Mouse (Mus musculus): ENCODE measurements around the gene Nrd1.
A peak's percentile ranks its signal among the peaks of the same experiment; 100 is the strongest.

Gene Nrd1

GRCm38 (mm10) chr4:109098861-109099260 lies 98.4 kb downstream of the Nrd1 start:
- no peak for DNase-seq (ENCODE audit: low read depth)

GRCm38 (mm10) chr4:109102574-109102973 lies 102.1 kb downstream of the Nrd1 start:
- peak; percentile 66 for DNase-seq (ENCODE audit: low read depth)

- no peak for DNase-seq (ENCODE audit: low read depth)
Observed at GRCm38 (mm10) chr4:109103145-109103883, 102.9 kb downstream of the Nrd1 start.

GRCm38 (mm10) chr4:109105254-109105653 lies 104.8 kb downstream of the Nrd1 start:
- DNase-seq (ENCODE audit: low read depth), result no peak

GRCm38 (mm10) chr4:109106034-109106433 lies 105.6 kb downstream of the Nrd1 start:
- no peak for DNase-seq (ENCODE audit: low read depth)

- DNase-seq (ENCODE audit: low read depth), result no peak
Observed at GRCm38 (mm10) chr4:109106594-109106993, 106.1 kb downstream of the Nrd1 start.

- DNase-seq (ENCODE audit: low read depth), result no peak
Observed at GRCm38 (mm10) chr4:109109012-109109411, 108.6 kb downstream of the Nrd1 start.

GRCm38 (mm10) chr4:109109686-109110085 lies 109.2 kb downstream of the Nrd1 start:
- DNase-seq (ENCODE audit: low read depth), result no peak

- DNase-seq (ENCODE audit: low read depth), result no peak
Observed at GRCm38 (mm10) chr4:109110978-109111377, 110.5 kb downstream of the Nrd1 start.

Measured in naive thymus-derived CD4-positive, alpha-beta T cell, adult 2 months (primary cell).